Mouse (Mus musculus) central nervous system, embryonic 18 days (tissue): ENCODE results near the gene A930002H24Rik. TPM values are rescaled to one million over a fixed set of nuclear protein-coding genes. Genes with fewer than 3 reads are reported as not detected.

ENCODE experiments used
- polyA plus RNA-seq: library from polyadenylated mRNA; depleted of rRNA; stranded (reverse); fragments of >200 nt; gene quantifications from 2 replicates; pipeline ENCODE4 v1.2.3, GENCODE M21; 2012; rRNA removed

Gene A930002H24Rik
- polyA plus RNA-seq = 2.1 and 3.0 TPM in 2 replicates

GRCm38 (mm10) chr17:63863647-63864149 lies at the start of gene A930002H24Rik:
TSS of gene A930002H24Rik (minus strand) at chr17:63863791.

GRCm38 (mm10) chr17:63863012-63863630 lies 470 bp downstream of the A930002H24Rik start, which contains the start of gene Fer:
TSS of gene Fer (plus strand) at chr17:63863062.

Other genes with a start within 250 kb of the A930002H24Rik start
- gene Fer, start 729 bp downstream of the A930002H24Rik start, polyA plus RNA-seq = 13.1 and 14.4 TPM in 2 replicates